Mouse (Mus musculus) MEL (cell line): Measurements from ENCODE around the gene Calb2. TPM values are rescaled to one million over a fixed set of nuclear protein-coding genes. Genes with fewer than 3 reads are reported as not detected.

ENCODE experiments used
- DNase-seq: peaks from one replicate; pipeline ENCODE4 v3.0.0; 2011; ENCODE audit warnings: low read depth, low spot score
- H3K27ac ChIP-seq: 2 replicates; pipeline ENCODE4 v1.5.1; 2012; ENCODE audit warnings: low read depth, mild to moderate bottlenecking, control low read depth, low read length, moderate library complexity; ENCODE audit not compliant: control insufficient read depth
- H3K27me3 ChIP-seq, 2 experiments: fragments of 150-350 bp in 1 of 2; sonication (generic) in 1 of 2; 2 replicates each; pipeline ENCODE4 v1.6.1; 2012; ENCODE audit warnings: low read length in 2 of 2, mild to moderate bottlenecking in 2 of 2, improper control_type of control experiment in 1 of 2, moderate library complexity in 1 of 2; ENCODE audit not compliant: insufficient read depth in 2 of 2, control insufficient read depth in 1 of 2
- H3K36me3 ChIP-seq, 2 experiments: 2 replicates each; pipeline ENCODE4 v1.6.1; 2012 to 2014; ENCODE audit warnings: low read length in 2 of 2, improper control_type of control experiment in 1 of 2, inconsistent platforms in 1 of 2, mild to moderate bottlenecking in 1 of 2; ENCODE audit not compliant: insufficient read depth in 2 of 2, control insufficient read depth in 1 of 2
- H3K4me1 ChIP-seq, 2 experiments: fragments of 150-350 bp in 1 of 2; sonication (generic) in 1 of 2; 2 replicates each; pipeline ENCODE4 v1.6.1; 2012; ENCODE audit warnings: low read length in 2 of 2, improper control_type of control experiment in 1 of 2, mild to moderate bottlenecking in 1 of 2; ENCODE audit not compliant: insufficient read depth in 2 of 2, control insufficient read depth in 1 of 2
- H3K4me3 ChIP-seq, 2 experiments: fragments of 150-350 bp in 1 of 2; sonication (generic) in 1 of 2; 2 replicates each; pipeline ENCODE4 v1.5.1; 2012; ENCODE audit warnings: low read depth in 2 of 2, low read length in 2 of 2, mild to moderate bottlenecking in 2 of 2, moderate library complexity in 2 of 2, control low read depth in 1 of 2, improper control_type of control experiment in 1 of 2; ENCODE audit not compliant: control insufficient read depth in 1 of 2, insufficient read depth in 1 of 2
- H3K79me2 ChIP-seq: 2 replicates; pipeline ENCODE4 v1.6.1; 2012; ENCODE audit warnings: mild to moderate bottlenecking, low read length, moderate library complexity; ENCODE audit not compliant: control insufficient read depth, poor library complexity, insufficient read depth
- H3K9ac ChIP-seq: 2 replicates; pipeline ENCODE4 v1.6.1; 2012; ENCODE audit warnings: low read depth, mild to moderate bottlenecking, control low read depth, low read length, moderate library complexity; ENCODE audit not compliant: control insufficient read depth, poor library complexity, severe bottlenecking
- H3K9me3 ChIP-seq: fragments of 150-350 bp; sonication (generic); replicated peaks from 2 replicates; pipeline ENCODE4 v1.6.1; 2012; ENCODE audit warnings: mild to moderate bottlenecking, low read length, improper control_type of control experiment, moderate library complexity; ENCODE audit not compliant: insufficient read depth
- CHD2 ChIP-seq: IDR thresholded peaks from 2 replicates; pipeline ENCODE4 v1.6.1; 2011; ENCODE audit warnings: low read length, improper control_type of control experiment
- CTCF ChIP-seq, 3 experiments: IDR thresholded peaks in 2 of 3; conservative IDR thresholded peaks in 1 of 3; 2 replicates each; pipeline ENCODE4 v1.5.1; 2011 to 2012; ENCODE audit warnings: low read length in 3 of 3, low read depth in 2 of 3, mild to moderate bottlenecking in 2 of 3, improper control_type of control experiment in 1 of 3, inconsistent platforms in 1 of 3, mixed read lengths in 1 of 3, moderate library complexity in 1 of 3; ENCODE audit not compliant: control insufficient read depth in 1 of 3, insufficient read depth in 1 of 3, poor library complexity in 1 of 3, severe bottlenecking in 1 of 3
- EP300 ChIP-seq, 2 experiments: IDR thresholded peaks; 2 replicates each; pipeline ENCODE4 v1.6.1; 2011; ENCODE audit warnings: improper control_type of control experiment in 2 of 2, low read length in 2 of 2, low read depth in 1 of 2, mild to moderate bottlenecking in 1 of 2
- ETS1 ChIP-seq: IDR thresholded peaks from 2 replicates; pipeline ENCODE4 v1.6.1; 2012; ENCODE audit warnings: low read depth, mild to moderate bottlenecking, inconsistent platforms, low read length, improper control_type of control experiment, moderate library complexity
- KAT2A ChIP-seq: conservative IDR thresholded peaks from 2 replicates; pipeline ENCODE4 v1.6.1; 2012; ENCODE audit warnings: low read depth, low read length, improper control_type of control experiment, inconsistent platforms
- MAFK ChIP-seq: IDR thresholded peaks from 2 replicates; pipeline ENCODE4 v1.6.1; 2011; ENCODE audit warnings: low read depth, mild to moderate bottlenecking, low read length, improper control_type of control experiment, borderline replicate concordance
- MAX ChIP-seq: IDR thresholded peaks from 2 replicates; pipeline ENCODE4 v1.6.1; 2011; ENCODE audit warnings: low read length, improper control_type of control experiment
- MAZ ChIP-seq: IDR thresholded peaks from 2 replicates; pipeline ENCODE4 v1.6.1; 2012; ENCODE audit warnings: low read depth, mild to moderate bottlenecking, inconsistent platforms, low read length, improper control_type of control experiment
- MEF2A ChIP-seq: IDR thresholded peaks from 2 replicates; pipeline ENCODE4 v1.6.1; 2014; ENCODE audit warnings: low read depth, mild to moderate bottlenecking, inconsistent platforms, low read length, improper control_type of control experiment; ENCODE audit not compliant: poor library complexity, insufficient replicate concordance, severe bottlenecking; ENCODE audit errors: extremely low read depth
- MYB ChIP-seq: IDR thresholded peaks from 2 replicates; pipeline ENCODE4 v1.6.1; 2011; ENCODE audit warnings: mild to moderate bottlenecking, low read depth, low read length, improper control_type of control experiment
- MYC ChIP-seq: IDR thresholded peaks from 2 replicates; pipeline ENCODE4 v1.6.1; 2011; ENCODE audit warnings: low read depth, mild to moderate bottlenecking, low read length, improper control_type of control experiment, moderate library complexity
- RAD21 ChIP-seq: IDR thresholded peaks from 2 replicates; pipeline ENCODE4 v1.6.1; 2011; ENCODE audit warnings: mild to moderate bottlenecking, low read depth, low read length, improper control_type of control experiment
- SIN3A ChIP-seq: IDR thresholded peaks from 2 replicates; pipeline ENCODE4 v1.6.1; 2012; ENCODE audit warnings: low read length, improper control_type of control experiment, inconsistent platforms
- SMC3 ChIP-seq: IDR thresholded peaks from 2 replicates; pipeline ENCODE4 v1.6.1; 2011; ENCODE audit warnings: low read depth, low read length, improper control_type of control experiment
- TBP ChIP-seq: IDR thresholded peaks from 2 replicates; pipeline ENCODE4 v1.8.0; 2011; ENCODE audit warnings: low read depth, low read length, improper control_type of control experiment
- TCF12 ChIP-seq: IDR thresholded peaks from 2 replicates; pipeline ENCODE4 v1.6.1; 2014; ENCODE audit warnings: low read depth, mild to moderate bottlenecking, inconsistent platforms, low read length, improper control_type of control experiment, moderate library complexity
- USF2 ChIP-seq, 2 experiments: IDR thresholded peaks; 2 replicates each; pipeline ENCODE4 v1.6.1; 2011 to 2012; ENCODE audit warnings: improper control_type of control experiment in 2 of 2, low read length in 2 of 2, borderline replicate concordance in 1 of 2, inconsistent platforms in 1 of 2, low read depth in 1 of 2, mild to moderate bottlenecking in 1 of 2; ENCODE audit not compliant: insufficient read depth in 1 of 2
- ZC3H11A ChIP-seq: IDR thresholded peaks from 2 replicates; pipeline ENCODE4 v1.6.1; 2012; ENCODE audit warnings: low read depth, mild to moderate bottlenecking, inconsistent platforms, low read length, improper control_type of control experiment
- ZMIZ1 ChIP-seq: IDR thresholded peaks from 2 replicates; pipeline ENCODE4 v1.6.1; 2012; ENCODE audit warnings: low read depth, mild to moderate bottlenecking, inconsistent platforms, low read length, improper control_type of control experiment, moderate library complexity
- polyA plus RNA-seq, 2 experiments: library from polyadenylated mRNA; stranded (reverse) in 1 of 2; unstranded in 1 of 2; fragments of >175 nt in 1 of 2; fragments of >200 nt in 1 of 2; gene quantifications; 2 replicates each; pipeline versions ENCODE4 v1.2.1 to v1.2.4; 2012; ENCODE audit warnings: low replicate concordance in 2 of 2, low read depth in 1 of 2; ENCODE audit not compliant: insufficient read length in 2 of 2, insufficient read depth in 1 of 2, missing spikeins in 1 of 2
- total RNA-seq: library from RNA; depleted of rRNA; stranded (reverse); fragments of 300-350 nt; gene quantifications from 2 replicates; pipeline ENCODE4 v1.2.3, GENCODE M21; 2012

Calb2 gene
- total and polyA plus RNA-seq, 3 experiments, result 0.12 to 0.82 TPM; not detected in 1

GRCm38 (mm10) chr8:110172161-110172560 is 4.2 kb upstream of the Calb2 start:
- no peaks in the 10 kb centered on the region for H3K4me1 ChIP-seq
- no peak overlapping the region for H3K9ac ChIP-seq
- H3K36me3 ChIP-seq, result no peaks in the 10 kb centered on the region
- DNase-seq, result no peak
- no peaks in the 10 kb centered on the region for H3K27me3 ChIP-seq
- TF ChIP-seq RAD21 (no peak), MAX (no peak), CHD2 (no peak), TBP (no peak), ETS1 (no peak), EP300 (IDR thresholded peaks at IDR 0.05; ENCODE audit: low read depth in 1 of 2, low read length in 2 of 2) (no peak), MYB (no peak), SMC3 (no peak), MYC (no peak), ZMIZ1 (no peak), USF2 (IDR thresholded peaks at IDR 0.05; ENCODE audit: borderline replicate concordance in 1 of 2, insufficient read depth in 1 of 2, low read depth in 1 of 2, low read length in 2 of 2) (no peak), CTCF (IDR thresholded peaks at IDR 0.05 in 2 of 3, conservative IDR thresholded peaks at IDR 0.05 in 1 of 3; ENCODE audit: control insufficient read depth in 1 of 3, insufficient read depth in 1 of 3, low read depth in 2 of 3, low read length in 3 of 3, poor library complexity in 1 of 3, severe bottlenecking in 1 of 3) (no peak), TCF12 (no peak), MAFK (no peak), SIN3A (no peak), MEF2A (no peak), KAT2A (no peak), MAZ (no peak)
- TF ChIP-seq, all 39 proteins: peak for 0
- no peaks in the 10 kb centered on the region for H3K9me3 ChIP-seq
- no peak overlapping the region for H3K4me3 ChIP-seq
- no peak overlapping the region for H3K27ac ChIP-seq
- no peaks in the 10 kb centered on the region for H3K79me2 ChIP-seq

- H3K9me3 ChIP-seq, result no peaks in the 10 kb centered on the region
- no peaks in the 10 kb centered on the region for H3K4me1 ChIP-seq
- TF ChIP-seq ZC3H11A, result no peak
- TF ChIP-seq USF2 (IDR thresholded peaks at IDR 0.05; ENCODE audit: borderline replicate concordance in 1 of 2, insufficient read depth in 1 of 2, low read depth in 1 of 2, low read length in 2 of 2), result no peak
- H3K4me3 ChIP-seq, result no peak overlapping the region
- H3K27ac ChIP-seq, result no peak overlapping the region
- DNase-seq, result no peak
- no peaks in the 10 kb centered on the region for H3K36me3 ChIP-seq
- no peaks in the 10 kb centered on the region for H3K27me3 ChIP-seq
- H3K9ac ChIP-seq, result no peak overlapping the region
- no peaks in the 10 kb centered on the region for H3K79me2 ChIP-seq
Measured at GRCm38 (mm10) chr8:110166270-110166669, 1.7 kb downstream of the Calb2 start.
